13 mouse cellular contexts compared by ENCODE assay signal in genomic region chr9:44582390-44582789, GRCm38 (mm10). TPM values are rescaled to one million over a fixed set of nuclear protein-coding genes. Genes with fewer than 3 reads are reported as not detected.
DNase-seq lines count a peak whose midpoint lies in the region; ATAC-seq lines count a peak whose summit lies in the region.
"Had no signal": no experiment of that assay in that cellular context is flagged by ENCODE, and none has a peak within 500 bp of the region (broad histone marks: within the 10 kb centered on the region; RNA-seq: fewer than 3 reads in every experiment).

No protein-coding gene starts in this region.

- peaks cover 53% of the 10 kb centered on the region for H3K4me1 ChIP-seq in liver, embryonic 15.5 days (replicated peaks)

- 35% methylated on average over 16 of the region's 16 CpGs for WGBS in liver, embryonic 15.5 days (ENCODE audit: insufficient replicate concordance)

- H3K36me3 ChIP-seq in liver, embryonic 15.5 days (replicated peaks) = no peaks in the 10 kb centered on the region
- H3K36me3 ChIP-seq: heart, embryonic 13.5 days; lung, embryonic 15.5 days; stomach, embryonic 15.5 days had no signal

- no peak overlapping the region for H3K4me3 ChIP-seq in liver, embryonic 15.5 days (replicated peaks)
- H3K4me3 ChIP-seq: heart, embryonic 13.5 days; lung, embryonic 15.5 days; stomach, embryonic 15.5 days had no signal

- peak overlapping the region; percentile 36 for H3K4me2 ChIP-seq in liver, embryonic 15.5 days
- H3K4me2 ChIP-seq: heart, embryonic 13.5 days; lung, embryonic 15.5 days; stomach, embryonic 15.5 days had no signal

- no peaks in the 10 kb centered on the region for H3K27me3 ChIP-seq in liver, embryonic 15.5 days
- H3K27me3 ChIP-seq: heart, embryonic 13.5 days; lung, embryonic 15.5 days; stomach, embryonic 15.5 days had no signal

- no peak overlapping the region for H3K27ac ChIP-seq in liver, embryonic 15.5 days (replicated peaks)
- H3K27ac ChIP-seq: heart, embryonic 13.5 days; lung, embryonic 15.5 days had no signal

- no peaks in the 10 kb centered on the region for H3K9me3 ChIP-seq in liver, embryonic 15.5 days (replicated peaks)
- H3K9me3 ChIP-seq: lung, embryonic 15.5 days; stomach, embryonic 15.5 days had no signal

- ATAC-seq in liver, embryonic 15.5 days (ENCODE audit: insufficient read depth) = no peak

- H3K9ac ChIP-seq in liver, embryonic 15.5 days = no peak overlapping the region
- H3K9ac ChIP-seq: heart, embryonic 13.5 days; lung, embryonic 15.5 days; stomach, embryonic 15.5 days had no signal

- DNase-seq in B cell, adult 2 months = peak; percentile 87 to 91
- DNase-seq in T-cell, adult 2 months (ENCODE audit: low spot score) = peak; percentile 70
- peak; percentile 49 to 88 for DNase-seq in natural killer cell, adult 2 months (ENCODE audit: low spot score in 2 of 2)
- no peak for DNase-seq in urinary bladder, postnatal 36 days (ENCODE audit: low spot score in 2 of 2)
- DNase-seq in kidney, postnatal 36 days = no peak
- no peak for DNase-seq in layer of hippocampus, postnatal 14 days (ENCODE audit: low spot score in 2 of 2)
- DNase-seq in urinary bladder, postnatal 25 days (ENCODE audit: low spot score) = no peak
- DNase-seq: kidney, adult 11 months; layer of hippocampus, adult 9-11 months had no signal

RNA-seq across cellular contexts. Expression of gene Cxcr5, which starts 20.7 kb away (rescaled TPM):
- polyA plus RNA-seq in liver, embryonic 15.5 days (2015; fragmentation: Nextera tagmentation; extraction: Ambion mirVana) = 0.13 TPM in 1 of 2 replicates, not detected in the other
- total RNA-seq in layer of hippocampus, postnatal 14 days (2021) = not detected
- polyA plus RNA-seq: heart, embryonic 13.5 days; lung, embryonic 15.5 days had no signal

RNA-seq across cellular contexts. Expression of gene Ddx6, which starts 22.3 kb away (rescaled TPM):
- polyA plus RNA-seq in liver, embryonic 15.5 days (2015; fragmentation: Nextera tagmentation; extraction: Ambion mirVana) = 6.1 and 6.6 TPM in 2 replicates
- 100 to 1,000 TPM; 107 TPM for total RNA-seq in layer of hippocampus, postnatal 14 days (2021)

Comparison
In these comparisons a context has a peak if more than half of its experiments do, and no peak if none do; other contexts are left out.
1. DNase-seq: peak in B cell, adult 2 months (2 of 2), T-cell, adult 2 months (single experiment) and natural killer cell, adult 2 months (2 of 2); none in urinary bladder, postnatal 36 days (0 of 2), kidney, postnatal 36 days (0 of 2), layer of hippocampus, postnatal 14 days (0 of 2) and urinary bladder, postnatal 25 days (single experiment).